2 mouse cellular contexts compared by ENCODE assay signal in genomic region chr14:51482051-51482715, GRCm38 (mm10).
TF ChIP-seq lines count a peak whose summit lies in the region.

No protein-coding gene starts in this region.

TF ChIP-seq in MEL, 35 proteins besides CTCF, POLR2A, EP300 and RAD21 (continued from another document):
- TF ChIP-seq MEF2A (IDR thresholded peaks at IDR 0.05; ENCODE audit: extremely low read depth, insufficient replicate concordance, low read depth, low read length, poor library complexity, severe bottlenecking) (no peak), ELF1 (IDR thresholded peaks at IDR 0.05; ENCODE audit: low read depth, low read length) (no peak), ZNF384 (IDR thresholded peaks at IDR 0.05; ENCODE audit: low read depth, low read length) (no peak), ZKSCAN1 (IDR thresholded peaks at IDR 0.05; ENCODE audit: low read depth, low read length) (no peak), KAT2A (conservative IDR thresholded peaks at IDR 0.05; ENCODE audit: low read depth, low read length) (no peak), POLR2AphosphoS5 (IDR thresholded peaks at IDR 0.05; ENCODE audit: borderline replicate concordance, low read depth, low read length) (no peak), UBTF (IDR thresholded peaks at IDR 0.05; ENCODE audit: borderline replicate concordance, insufficient read depth, low read depth, low read length) (no peak), ZMIZ1 (IDR thresholded peaks at IDR 0.05; ENCODE audit: low read depth, low read length) (no peak), TCF12 (IDR thresholded peaks at IDR 0.05; ENCODE audit: low read depth, low read length) (no peak)

TF ChIP-seq in myocyte, 11 proteins besides CTCF, POLR2A, EP300 and RAD21 (continued from another document):
- TF ChIP-seq E2F4 (IDR thresholded peaks at IDR 0.05; ENCODE audit: insufficient read depth) (no peak), SRF (IDR thresholded peaks at IDR 0.05; ENCODE audit: control insufficient read depth, insufficient read length, low read depth) (no peak), CEBPB (IDR thresholded peaks at IDR 0.05; ENCODE audit: insufficient read depth, poor library complexity, severe bottlenecking) (no peak)
